Mouse (Mus musculus) neural tube, embryonic 14.5 days (tissue): ENCODE results near the gene Asgr1. TPM values are rescaled to one million over a fixed set of nuclear protein-coding genes. Genes with fewer than 3 reads are reported as not detected.

Experiments
- ATAC-seq: fragments of 200-750 bp; cut with Nextera tagmentation; 2 replicates; pipeline ENCODE4 v1.8.0; 2017; ENCODE audit warnings: low read depth, mild to moderate bottlenecking, moderate TSS enrichment, moderate library complexity
- H3K27ac ChIP-seq: fragments of 300-500 bp; sonication (generic); 2 replicates; pipeline ENCODE4 v1.5.1; 2014; ENCODE audit warnings: low read depth, mild to moderate bottlenecking, control low read depth, low read length, moderate library complexity, mixed read lengths
- H3K27me3 ChIP-seq: fragments of 300-500 bp; sonication (generic); 2 replicates; pipeline ENCODE4 v1.6.1; 2014; ENCODE audit warnings: low read length; ENCODE audit not compliant: control insufficient read depth, insufficient read depth
- H3K36me3 ChIP-seq: fragments of 300-500 bp; sonication (generic); 2 replicates; pipeline ENCODE4 v1.6.1; 2014; ENCODE audit warnings: low read length, mixed read lengths; ENCODE audit not compliant: control insufficient read depth, insufficient read depth
- H3K4me1 ChIP-seq: fragments of 300-500 bp; sonication (generic); 2 replicates; pipeline ENCODE4 v1.6.1; 2014; ENCODE audit warnings: low read length; ENCODE audit not compliant: control insufficient read depth, insufficient read depth
- H3K4me2 ChIP-seq: fragments of 300-500 bp; sonication (generic); 2 replicates; pipeline ENCODE4 v1.6.1; 2014; ENCODE audit warnings: mild to moderate bottlenecking, low read depth, low read length, control low read depth
- H3K4me3 ChIP-seq: fragments of 300-500 bp; sonication (generic); 2 replicates; pipeline ENCODE4 v1.5.1; 2014; ENCODE audit warnings: low read depth, low read length, control low read depth, mixed read lengths
- H3K9ac ChIP-seq: fragments of 300-500 bp; sonication (generic); replicated peaks from 2 replicates; pipeline ENCODE4 v1.6.1; 2014; ENCODE audit warnings: low read depth, mild to moderate bottlenecking, control low read depth, low read length, mixed read lengths
- H3K9me3 ChIP-seq: fragments of 300-500 bp; sonication (generic); 2 replicates; pipeline ENCODE4 v1.6.1; 2016; ENCODE audit warnings: low read length; ENCODE audit not compliant: control insufficient read depth
- WGBS: fragments of 180-500 bp; shearing (Covaris S2); extraction: QIAGEN DNeasy Blood & Tissue Kit; methylation state at CpG from one replicate; pipeline ENCODE4 v1.1.7; 2014; 5-methylcytosine and 5-hydroxymethylcytosine counted together
- microRNA counts: library from miRNA; unstranded; fragments of <30 nt; microRNA quantifications from one replicate; lab custom pipeline; 2016
- microRNA-seq: library from miRNA; unstranded; fragments of <30 nt; microRNA quantifications from one replicate; pipeline ENCODE4, GENCODE M21; 2016
- polyA plus RNA-seq: library from polyadenylated mRNA; unstranded; fragments of >200 nt; fragmentation: Nextera tagmentation; extraction: Ambion mirVana; gene quantifications from 2 replicates; pipeline ENCODE4 v1.2.1, GENCODE M21; 2014

Gene Asgr1
- polyA plus RNA-seq, 1 experiment from 2014 or later: not detected

- Histone ChIP-seq H3K36me3 (no peaks in the 10 kb centered on the region), H3K27ac (no peak overlapping the region), H3K9ac (no peak overlapping the region), H3K9me3 (no peaks in the 10 kb centered on the region), H3K4me3 (no peak overlapping the region), H3K4me2 (no peak overlapping the region), H3K4me1 (no peaks in the 10 kb centered on the region), H3K27me3 (no peaks in the 10 kb centered on the region)
- ATAC-seq: no peak
- 90% methylated on average over 8 of the region's 8 CpGs for WGBS
Observed at GRCm38 (mm10) chr11:70084563-70084962, 30.7 kb downstream of the Asgr1 start.

- 79% methylated on average over 12 of the region's 12 CpGs for WGBS
- no peak within 1 kb of the TSS for H3K9ac ChIP-seq
Observed at GRCm38 (mm10) chr11:70091986-70092783, 38.3 kb downstream of the Asgr1 start, which contains the start of gene Asgr2. Asgr2 (plus strand) TSS chr11:70092644.

GRCm38 (mm10) chr11:70097396-70097795 lies 43.5 kb downstream of the Asgr1 start:
- Histone ChIP-seq H3K9me3 (no peaks in the 10 kb centered on the region), H3K27me3 (no peaks in the 10 kb centered on the region), H3K36me3 (no peaks in the 10 kb centered on the region), H3K4me2 (no peak overlapping the region), H3K27ac (no peak overlapping the region), H3K4me3 (no peak overlapping the region), H3K4me1 (no peaks in the 10 kb centered on the region), H3K9ac (no peak overlapping the region)
- no peak for ATAC-seq
- 65% methylated on average over 11 of the region's 11 CpGs for WGBS

More at GRCm38 (mm10) chr11:70091986-70092783, 38.3 kb downstream of the Asgr1 start, which contains the start of gene Asgr2:
- H3K36me3 ChIP-seq: no peaks in the 10 kb centered on the region
- ATAC-seq: no peak
- no peaks in the 10 kb centered on the region for H3K4me1 ChIP-seq
- H3K27ac ChIP-seq: no peak within 1 kb of the TSS
- no peaks in the 10 kb centered on the region for H3K9me3 ChIP-seq
- no peak within 1 kb of the TSS for H3K4me2 ChIP-seq
- H3K4me3 ChIP-seq: no peak within 1 kb of the TSS
- H3K27me3 ChIP-seq: no peaks in the 10 kb centered on the region

DNA sequence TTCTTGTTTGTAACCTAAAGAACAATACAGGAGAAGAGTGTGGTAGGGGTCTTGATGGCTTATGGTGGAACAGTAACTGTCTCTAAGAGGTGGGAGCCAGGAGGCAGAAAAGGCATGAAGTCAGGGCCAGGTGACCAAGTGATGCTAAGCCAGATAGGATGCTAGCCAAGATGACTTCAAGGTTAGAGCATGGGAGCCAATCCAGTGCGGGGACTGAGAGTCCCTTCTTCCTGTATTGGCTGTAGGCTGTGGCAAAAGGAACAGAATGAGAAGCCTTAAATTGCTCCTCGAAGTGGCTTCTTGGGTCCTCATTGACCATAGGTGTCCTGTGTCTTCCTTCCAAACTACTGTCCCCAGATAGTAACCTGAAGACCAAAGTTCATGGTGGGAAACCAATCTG lies 45.2 kb downstream of the Asgr1 start:
- Histone ChIP-seq H3K4me3 (no peak overlapping the region), H3K36me3 (no peaks in the 10 kb centered on the region), H3K4me1 (no peaks in the 10 kb centered on the region), H3K9ac (no peak overlapping the region), H3K4me2 (no peak overlapping the region), H3K27me3 (no peaks in the 10 kb centered on the region), H3K9me3 (no peaks in the 10 kb centered on the region), H3K27ac (no peak overlapping the region)
- ATAC-seq: no peak
- WGBS: 96% methylated on average over 2 of the region's 2 CpGs

DNA sequence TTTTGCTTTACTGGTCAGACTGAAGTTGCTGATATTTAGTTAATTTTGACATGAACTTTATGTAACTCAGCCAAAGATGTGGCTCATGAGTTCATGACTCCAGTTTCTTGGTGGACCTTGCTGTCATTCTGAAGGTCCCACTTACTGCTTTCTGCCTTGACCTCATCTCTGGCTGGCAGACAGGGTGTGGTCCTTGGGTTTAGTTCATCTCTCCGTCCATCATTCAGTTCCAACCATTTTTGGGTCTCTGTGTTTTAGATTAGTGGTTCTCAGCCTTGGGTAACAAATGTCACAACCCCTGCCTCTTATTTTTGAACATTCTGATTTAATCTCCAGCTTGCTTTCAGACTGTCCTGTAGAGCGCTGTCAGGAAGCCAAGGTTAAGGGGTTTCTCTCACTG lies 45.9 kb downstream of the Asgr1 start:
- H3K9me3 ChIP-seq: no peaks in the 10 kb centered on the region
- no peak overlapping the region for H3K4me3 ChIP-seq
- no peaks in the 10 kb centered on the region for H3K36me3 ChIP-seq
- 94% methylated on average over 2 of the region's 2 CpGs for WGBS
- H3K27ac ChIP-seq: no peak overlapping the region
- no peak for ATAC-seq
- H3K27me3 ChIP-seq: no peaks in the 10 kb centered on the region
- H3K4me2 ChIP-seq: no peak overlapping the region
- no peak overlapping the region for H3K9ac ChIP-seq
- H3K4me1 ChIP-seq: no peaks in the 10 kb centered on the region

- Histone ChIP-seq H3K9ac (no peak overlapping the region), H3K4me2 (no peak overlapping the region), H3K27me3 (no peaks in the 10 kb centered on the region), H3K4me3 (no peak overlapping the region), H3K36me3 (no peaks in the 10 kb centered on the region), H3K4me1 (no peaks in the 10 kb centered on the region), H3K27ac (no peak overlapping the region), H3K9me3 (no peaks in the 10 kb centered on the region)
- 80% methylated on average over 14 of the region's 14 CpGs for WGBS
- no peak for ATAC-seq
Observed at GRCm38 (mm10) chr11:70103701-70104315, 49.9 kb downstream of the Asgr1 start.

GRCm38 (mm10) chr11:70107085-70107484 lies 53.2 kb downstream of the Asgr1 start:
- Histone ChIP-seq H3K4me1 (no peaks in the 10 kb centered on the region), H3K9me3 (no peaks in the 10 kb centered on the region), H3K27ac (no peak overlapping the region), H3K36me3 (no peaks in the 10 kb centered on the region), H3K4me3 (no peak overlapping the region), H3K4me2 (no peak overlapping the region), H3K27me3 (no peaks in the 10 kb centered on the region), H3K9ac (no peak overlapping the region)
- ATAC-seq: no peak
- 75% methylated on average over 8 of the region's 8 CpGs for WGBS

MicroRNA genes within 50 kb of the gene (microRNA counts, 519-probe panel; counts per million panel counts)
- microRNA mmu-miR-324-3p (lab: Ali Mortazavi, UCI): not detected
- microRNA mmu-miR-324-5p (lab: Ali Mortazavi, UCI): 4,698 counts per million, percentile 61 among the panel's probes with 10 or more counts

Small RNA genes within 50 kb of the gene (microRNA-seq; reads per million reads assigned to microRNA genes)
- gene Mir324: 2,758 reads per million, percentile 86 among the genes with 10 or more reads in this experiment

Other genes starting within 250 kb of the Asgr1 start
- 0.68 and 0.76 TPM in 2 replicates for gene Tmem102, start 248.5 kb upstream of the Asgr1 start, polyA plus RNA-seq
- gene Gm39566, start 238.8 kb upstream of the Asgr1 start, polyA plus RNA-seq: not detected in 2 replicates
- 0.16 TPM in 1 of 2 replicates, not detected in the other for gene Spem2, start 235.6 kb upstream of the Asgr1 start, polyA plus RNA-seq
- gene Spem1, start 231.9 kb upstream of the Asgr1 start, polyA plus RNA-seq: 0.35 and 0.40 TPM in 2 replicates
- gene Nlgn2, start 216.3 kb upstream of the Asgr1 start, polyA plus RNA-seq: 24.2 and 31.3 TPM in 2 replicates
- gene Tmem256, start 215.6 kb upstream of the Asgr1 start, polyA plus RNA-seq: 306 and 377 TPM in 2 replicates
- 36.3 and 51.8 TPM in 2 replicates for gene Plscr3, start 207.7 kb upstream of the Asgr1 start, polyA plus RNA-seq
- 0.28 TPM in 1 of 2 replicates, not detected in the other for gene Tnk1, start 195.4 kb upstream of the Asgr1 start, polyA plus RNA-seq
- not detected in 2 replicates for gene Tmem95, start 176.1 kb upstream of the Asgr1 start, polyA plus RNA-seq
- gene Kctd11, start 172.7 kb upstream of the Asgr1 start, polyA plus RNA-seq: 0.80 and 2.0 TPM in 2 replicates
- 0.17 and 0.33 TPM in 2 replicates for gene Acap1, start 158.5 kb upstream of the Asgr1 start, polyA plus RNA-seq
- gene 2810408A11Rik, start 153.1 kb upstream of the Asgr1 start, polyA plus RNA-seq: 7.1 and 7.8 TPM in 2 replicates
- 26.2 and 27.8 TPM in 2 replicates for gene Neurl4, start 153.0 kb upstream of the Asgr1 start, polyA plus RNA-seq
- gene Gps2, start 140.2 kb upstream of the Asgr1 start, polyA plus RNA-seq: 58.5 and 65.4 TPM in 2 replicates
- 1,037 and 1,095 TPM in 2 replicates for gene Eif5a, start 132.1 kb upstream of the Asgr1 start, polyA plus RNA-seq
- gene Ybx2, start 118.3 kb upstream of the Asgr1 start, polyA plus RNA-seq: 5.9 and 11.1 TPM in 2 replicates
- gene Slc2a4, start 105.9 kb upstream of the Asgr1 start, polyA plus RNA-seq: 2.7 and 3.7 TPM in 2 replicates
- gene Cldn7, start 89.3 kb upstream of the Asgr1 start, polyA plus RNA-seq: 0.33 and 0.88 TPM in 2 replicates
- gene Ctdnep1, start 72.9 kb upstream of the Asgr1 start, polyA plus RNA-seq: 26.5 and 27.1 TPM in 2 replicates
- gene Elp5, start 71.6 kb upstream of the Asgr1 start, polyA plus RNA-seq: 159 and 175 TPM in 2 replicates
- 609 and 643 TPM in 2 replicates for gene Gabarap, start 62.9 kb upstream of the Asgr1 start, polyA plus RNA-seq
- gene Phf23, start 58.3 kb upstream of the Asgr1 start, polyA plus RNA-seq: 28.8 and 37.8 TPM in 2 replicates
- 19.0 and 19.2 TPM in 2 replicates for gene Dvl2, start 53.5 kb upstream of the Asgr1 start, polyA plus RNA-seq
- gene Acadvl, start 38.7 kb upstream of the Asgr1 start, polyA plus RNA-seq: 49.5 and 57.2 TPM in 2 replicates
- gene Dlg4, start 37.1 kb upstream of the Asgr1 start, polyA plus RNA-seq: 24.9 and 31.6 TPM in 2 replicates
- 0.26 TPM in 1 of 2 replicates, not detected in the other for gene Asgr2, start 38.6 kb downstream of the Asgr1 start, polyA plus RNA-seq
- 0.20 and 0.68 TPM in 2 replicates for gene Mgl2, start 76.2 kb downstream of the Asgr1 start, polyA plus RNA-seq
- gene Clec10a, start 102.1 kb downstream of the Asgr1 start, polyA plus RNA-seq: 1.1 TPM in 1 of 2 replicates, not detected in the other
- gene Slc16a11, start 158.7 kb downstream of the Asgr1 start, polyA plus RNA-seq: 3.0 and 4.0 TPM in 2 replicates
- gene Slc16a13, start 167.0 kb downstream of the Asgr1 start, polyA plus RNA-seq: 10.4 and 13.2 TPM in 2 replicates
- gene Bcl6b, start 175.7 kb downstream of the Asgr1 start, polyA plus RNA-seq: 1.8 and 5.7 TPM in 2 replicates
- 160 and 161 TPM in 2 replicates for gene 0610010K14Rik, start 183.8 kb downstream of the Asgr1 start, polyA plus RNA-seq
- 12.7 and 13.3 TPM in 2 replicates for gene Gm21988, start 185.7 kb downstream of the Asgr1 start, polyA plus RNA-seq
- 389 and 413 TPM in 2 replicates for gene Rnasek, start 185.8 kb downstream of the Asgr1 start, polyA plus RNA-seq
- gene Alox12, start 201.3 kb downstream of the Asgr1 start, polyA plus RNA-seq: 0.08 and 2.1 TPM in 2 replicates